Mouse (Mus musculus) neural tube, embryonic 14.5 days (tissue): ENCODE measurements around the gene Sec16a. TPM values are rescaled to one million over a fixed set of nuclear protein-coding genes. Genes with fewer than 3 reads are reported as not detected.
"Not testable (repeated sequence)": the region's sequence is repeated elsewhere in the genome, so short reads cannot be mapped to it uniquely, and the experiment has no call there.

ENCODE experiments used
- ATAC-seq: fragments of 200-750 bp; cut with Nextera tagmentation; 2 replicates; pipeline ENCODE4 v1.8.0; 2017; ENCODE audit warnings: low read depth, mild to moderate bottlenecking, moderate TSS enrichment, moderate library complexity
- H3K27ac ChIP-seq: fragments of 300-500 bp; sonication (generic); 2 replicates; pipeline ENCODE4 v1.5.1; 2014; ENCODE audit warnings: low read depth, mild to moderate bottlenecking, control low read depth, low read length, moderate library complexity, mixed read lengths
- H3K27me3 ChIP-seq: fragments of 300-500 bp; sonication (generic); 2 replicates; pipeline ENCODE4 v1.6.1; 2014; ENCODE audit warnings: low read length; ENCODE audit not compliant: control insufficient read depth, insufficient read depth
- H3K36me3 ChIP-seq: fragments of 300-500 bp; sonication (generic); 2 replicates; pipeline ENCODE4 v1.6.1; 2014; ENCODE audit warnings: low read length, mixed read lengths; ENCODE audit not compliant: control insufficient read depth, insufficient read depth
- H3K4me1 ChIP-seq: fragments of 300-500 bp; sonication (generic); 2 replicates; pipeline ENCODE4 v1.6.1; 2014; ENCODE audit warnings: low read length; ENCODE audit not compliant: control insufficient read depth, insufficient read depth
- H3K4me2 ChIP-seq: fragments of 300-500 bp; sonication (generic); 2 replicates; pipeline ENCODE4 v1.6.1; 2014; ENCODE audit warnings: mild to moderate bottlenecking, low read depth, low read length, control low read depth
- H3K4me3 ChIP-seq: fragments of 300-500 bp; sonication (generic); 2 replicates; pipeline ENCODE4 v1.5.1; 2014; ENCODE audit warnings: low read depth, low read length, control low read depth, mixed read lengths
- H3K9ac ChIP-seq: fragments of 300-500 bp; sonication (generic); replicated peaks from 2 replicates; pipeline ENCODE4 v1.6.1; 2014; ENCODE audit warnings: low read depth, mild to moderate bottlenecking, control low read depth, low read length, mixed read lengths
- H3K9me3 ChIP-seq: fragments of 300-500 bp; sonication (generic); 2 replicates; pipeline ENCODE4 v1.6.1; 2016; ENCODE audit warnings: low read length; ENCODE audit not compliant: control insufficient read depth
- WGBS: fragments of 180-500 bp; shearing (Covaris S2); extraction: QIAGEN DNeasy Blood & Tissue Kit; methylation state at CpG from one replicate; pipeline ENCODE4 v1.1.7; 2014; 5-methylcytosine and 5-hydroxymethylcytosine counted together
- polyA plus RNA-seq: library from polyadenylated mRNA; unstranded; fragments of >200 nt; fragmentation: Nextera tagmentation; extraction: Ambion mirVana; gene quantifications from 2 replicates; pipeline ENCODE4 v1.2.1, GENCODE M21; 2014

Gene Sec16a
- polyA plus RNA-seq, 1 experiment from 2014 or later, result 27.2 TPM

DNA sequence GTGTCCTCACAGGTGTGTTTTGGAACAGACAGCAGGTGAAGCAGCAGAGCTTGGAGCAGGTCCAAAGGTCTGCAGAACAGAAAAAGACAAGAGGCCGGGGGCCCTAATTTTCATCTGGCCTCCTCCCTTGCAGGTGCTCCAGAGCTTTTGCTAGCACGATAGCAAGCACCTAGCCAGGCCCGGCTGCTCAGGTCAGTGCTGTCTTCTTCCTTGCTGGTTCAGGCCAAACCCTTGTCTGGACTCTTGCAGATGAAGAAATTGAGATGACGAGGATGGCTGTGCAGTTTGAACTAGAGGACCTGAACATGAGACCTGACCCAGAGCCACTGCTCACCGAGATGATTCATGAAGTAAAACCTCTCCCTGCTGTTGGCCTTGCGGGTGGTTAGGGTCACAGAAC is 53.4 kb downstream of the Sec16a start:
- Histone ChIP-seq H3K4me3 (no peak overlapping the region), H3K27ac (no peak overlapping the region), H3K36me3 (peaks cover 61% of the 10 kb centered on the region), H3K27me3 (no peaks in the 10 kb centered on the region), H3K9ac (no peak overlapping the region), H3K4me1 (peaks cover 13% of the 10 kb centered on the region), H3K9me3 (no peaks in the 10 kb centered on the region), H3K4me2 (no peak overlapping the region)
- WGBS, result 96% methylated on average over 6 of the region's 6 CpGs
- ATAC-seq, result no peak

DNA sequence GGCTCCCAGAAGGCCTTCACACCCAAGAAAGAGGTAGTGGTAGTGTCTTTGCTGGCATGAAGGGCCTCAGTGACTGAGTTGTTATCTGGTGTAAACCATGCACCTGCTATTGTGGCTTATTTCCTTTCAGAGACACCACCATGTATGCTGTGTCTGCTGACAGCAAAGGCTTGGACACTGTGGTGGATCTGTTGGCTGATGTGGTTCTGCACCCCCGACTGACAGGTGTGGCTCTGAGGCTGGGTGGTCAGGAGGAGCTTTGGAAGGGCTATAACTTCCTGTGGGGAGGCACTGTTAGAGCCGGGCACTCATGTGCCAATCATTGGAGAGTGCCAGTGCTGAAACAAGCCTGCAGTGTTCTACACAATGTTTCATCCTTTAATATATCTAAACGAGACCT is 54.1 kb downstream of the Sec16a start:
- peaks cover 13% of the 10 kb centered on the region for H3K4me1 ChIP-seq
- no peak overlapping the region for H3K4me3 ChIP-seq
- H3K27ac ChIP-seq, result no peak overlapping the region
- 94% methylated on average over 3 of the region's 3 CpGs for WGBS
- no peaks in the 10 kb centered on the region for H3K9me3 ChIP-seq
- H3K9ac ChIP-seq, result no peak overlapping the region
- H3K27me3 ChIP-seq, result no peaks in the 10 kb centered on the region
- no peak overlapping the region for H3K4me2 ChIP-seq
- ATAC-seq, result no peak
- H3K36me3 ChIP-seq, result peaks cover 59% of the 10 kb centered on the region

DNA sequence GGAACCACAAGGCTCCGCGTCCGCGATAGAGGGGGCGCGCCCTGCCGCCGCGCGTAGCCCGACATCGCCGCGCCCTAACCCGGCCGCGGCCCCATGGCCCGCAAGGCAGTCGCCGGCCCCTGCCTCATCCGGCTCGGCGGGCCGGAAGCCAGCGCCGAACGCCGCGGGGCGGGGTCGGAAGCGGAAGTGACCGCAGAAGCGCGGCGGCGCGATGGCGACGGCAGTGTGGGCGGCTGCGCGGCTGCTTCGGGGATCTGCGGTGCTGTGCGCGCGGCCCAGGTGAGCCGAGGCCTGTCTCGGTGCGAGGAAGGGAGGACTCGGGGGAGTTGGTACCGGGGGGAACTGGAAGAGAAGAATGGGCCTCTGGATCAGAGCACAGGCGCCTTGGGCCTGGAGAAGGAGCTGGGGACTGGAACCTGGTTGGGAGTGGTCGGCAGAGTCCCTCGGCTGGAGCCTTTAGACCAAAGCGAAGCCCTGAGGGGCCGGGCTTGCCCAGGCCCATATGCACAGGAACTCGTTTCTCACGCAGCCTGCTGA is 55.8 kb downstream of the Sec16a start, which contains the start of the genes Entr1 and Pmpca:
Entr1 (minus strand) TSS at position 163 of the 537 bp plus-strand sequence.
Pmpca (plus strand) TSS at position 186 of the 537 bp plus-strand sequence.
- H3K4me3 ChIP-seq, result peak within 1 kb of the TSS; percentile 93
- H3K36me3 ChIP-seq, result peaks cover 57% of the 10 kb centered on the region
- H3K4me1 ChIP-seq, result peaks cover 13% of the 10 kb centered on the region
- peak within 1 kb of the TSS; percentile 97 for H3K4me2 ChIP-seq
- H3K9me3 ChIP-seq, result no peaks in the 10 kb centered on the region
- under 1% methylated on average over 45 of the region's 60 CpGs for WGBS
- H3K27me3 ChIP-seq, result no peaks in the 10 kb centered on the region
- peak within 1 kb of the TSS; percentile 79 for H3K27ac ChIP-seq
- peak; percentile 93 for ATAC-seq
- peak within 1 kb of the TSS; percentile 89 for H3K9ac ChIP-seq

DNA sequence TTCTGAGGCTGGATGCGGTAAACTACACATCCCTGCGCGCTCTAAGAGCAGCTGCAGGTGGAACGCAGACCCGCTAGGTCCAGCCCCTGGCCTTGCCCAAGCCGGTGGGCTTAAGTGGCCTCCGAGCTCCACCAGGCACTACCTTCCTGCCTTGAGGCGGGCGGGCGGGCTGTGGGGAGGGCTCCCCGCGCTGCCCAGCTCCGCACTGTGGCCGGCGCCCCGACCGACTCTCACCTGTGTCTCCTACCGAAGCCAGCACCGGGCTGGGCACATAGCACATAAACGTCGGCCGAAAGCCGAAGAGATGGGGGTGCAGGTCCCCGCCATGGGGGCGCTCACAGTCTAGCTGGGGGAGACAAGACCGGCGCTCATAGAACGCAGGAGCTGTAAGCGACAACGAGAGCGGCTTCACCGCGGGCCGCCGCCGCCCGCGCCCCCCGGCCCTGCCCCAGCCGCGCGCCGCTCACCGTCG is 56.3 kb downstream of the Sec16a start:
- peaks cover 58% of the 10 kb centered on the region for H3K36me3 ChIP-seq
- H3K4me1 ChIP-seq, result peaks cover 13% of the 10 kb centered on the region
- no peaks in the 10 kb centered on the region for H3K27me3 ChIP-seq
- peak overlapping the region; percentile 97 for H3K4me2 ChIP-seq
- peak overlapping the region; percentile 79 for H3K27ac ChIP-seq
- H3K9me3 ChIP-seq, result no peaks in the 10 kb centered on the region
- peak overlapping the region; percentile 93 for H3K4me3 ChIP-seq
- ATAC-seq, result peak; percentile 55
- peak overlapping the region; percentile 89 for H3K9ac ChIP-seq
- WGBS, result under 1% methylated on average over 23 of the region's 45 CpGs

DNA sequence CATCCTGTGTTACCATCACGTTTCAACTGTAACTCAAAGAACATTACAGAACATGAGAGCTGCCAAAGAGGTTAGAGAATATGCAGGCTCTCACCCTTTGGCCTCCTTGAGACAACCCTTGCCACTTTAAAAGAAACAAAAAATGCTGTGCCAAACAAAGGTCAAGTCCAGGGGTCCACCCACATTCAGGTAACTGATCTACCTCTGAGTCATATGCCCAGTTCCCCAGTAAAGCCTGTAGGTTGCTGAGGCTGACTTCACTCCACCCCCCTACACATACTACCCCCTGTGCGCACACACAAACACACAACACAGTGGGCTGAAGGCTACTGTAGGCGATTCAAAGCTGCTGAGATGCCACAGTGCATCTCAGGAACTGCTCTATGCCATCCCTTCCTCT is 57.3 kb downstream of the Sec16a start:
- H3K4me1 ChIP-seq, result peaks cover 13% of the 10 kb centered on the region
- no peaks in the 10 kb centered on the region for H3K27me3 ChIP-seq
- no peak for ATAC-seq
- H3K27ac ChIP-seq, result no peak overlapping the region
- H3K4me3 ChIP-seq, result no peak overlapping the region
- 94% methylated on average over 3 of the region's 3 CpGs for WGBS
- H3K9me3 ChIP-seq, result no peaks in the 10 kb centered on the region
- H3K4me2 ChIP-seq, result peak overlapping the region; percentile 97; the same call in 1 of the 2 replicates
- H3K9ac ChIP-seq, result no peak overlapping the region
- peaks cover 57% of the 10 kb centered on the region for H3K36me3 ChIP-seq

DNA sequence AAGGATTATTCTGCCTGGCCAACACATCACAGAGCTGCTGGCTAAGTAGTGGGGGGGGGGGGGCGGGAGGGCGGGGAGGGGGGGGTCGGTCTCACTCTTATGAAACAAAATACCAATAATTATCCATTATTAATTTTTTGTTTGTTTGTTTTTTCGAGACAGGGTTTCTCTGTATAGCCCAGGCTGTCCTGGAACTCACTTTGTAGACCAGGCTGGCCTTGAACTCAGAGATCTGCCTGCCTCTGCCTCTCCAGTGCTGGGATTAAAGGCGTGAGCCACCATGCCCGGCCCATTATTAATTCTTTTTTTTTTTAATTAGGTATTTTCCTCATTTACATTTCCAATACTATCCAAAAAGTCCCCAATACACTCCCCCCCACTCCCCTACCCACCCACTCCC is 64.1 kb downstream of the Sec16a start:
- not testable (repeated sequence) for H3K27ac ChIP-seq, H3K27me3 ChIP-seq, H3K4me1 ChIP-seq, ATAC-seq, H3K9me3 ChIP-seq
- Histone ChIP-seq H3K4me3 (peak overlapping the region; percentile 68), H3K9ac (peak overlapping the region; percentile 63; the same call in 1 of the 2 replicates), H3K36me3 (peaks cover 51% of the 10 kb centered on the region), H3K4me2 (peak overlapping the region; percentile 91)
- WGBS, result 41% methylated on average over 6 of the region's 6 CpGs

DNA sequence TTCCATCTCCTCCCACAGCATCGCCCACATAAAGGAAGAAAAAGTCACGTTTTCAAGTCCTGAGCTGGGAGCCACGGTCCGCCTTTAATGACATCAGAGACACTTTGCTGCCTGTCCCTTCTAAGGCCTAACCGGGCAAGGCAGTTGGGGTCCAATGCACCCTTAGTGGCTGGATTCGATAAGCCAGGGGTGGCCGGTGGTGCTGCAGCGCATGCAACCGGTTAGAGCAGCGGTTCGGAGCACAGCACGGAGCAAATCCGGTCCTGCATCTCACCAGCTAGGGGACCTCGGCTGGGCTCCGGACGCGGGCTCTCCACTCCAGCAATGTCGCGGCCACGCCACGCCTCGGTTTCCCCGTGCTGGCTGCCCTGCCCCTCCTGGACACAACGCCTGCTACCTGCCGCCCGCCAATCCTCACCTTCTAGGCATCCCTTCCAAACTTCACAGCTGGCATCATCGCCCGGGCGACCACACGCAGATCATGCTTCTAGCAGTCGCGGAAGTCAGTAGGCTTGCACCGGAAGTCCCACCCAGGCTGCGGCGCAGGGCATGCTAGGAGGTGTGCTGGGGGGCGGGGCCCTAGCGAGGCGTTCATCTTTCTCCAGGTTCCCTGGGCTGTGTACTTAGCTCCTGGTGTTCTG is 64.8 kb downstream of the Sec16a start, which contains the start of gene Snapc4:
Snapc4 (minus strand) TSS at position 523 of the 641 bp plus-strand sequence.
- H3K9ac ChIP-seq, result peak within 1 kb of the TSS; percentile 63
- H3K4me2 ChIP-seq, result peak within 1 kb of the TSS; percentile 91
- H3K4me1 ChIP-seq, result peaks cover 7% of the 10 kb centered on the region; the same call in 1 of the 2 replicates
- ATAC-seq, result peak; percentile 96
- H3K4me3 ChIP-seq, result peak within 1 kb of the TSS; percentile 68
- peaks cover 47% of the 10 kb centered on the region for H3K36me3 ChIP-seq
- peak within 1 kb of the TSS; percentile 28; the same call in 1 of the 2 replicates for H3K27ac ChIP-seq
- no peaks in the 10 kb centered on the region for H3K27me3 ChIP-seq
- H3K9me3 ChIP-seq, result no peaks in the 10 kb centered on the region
- WGBS, result under 1% methylated on average over 36 of the region's 38 CpGs

DNA sequence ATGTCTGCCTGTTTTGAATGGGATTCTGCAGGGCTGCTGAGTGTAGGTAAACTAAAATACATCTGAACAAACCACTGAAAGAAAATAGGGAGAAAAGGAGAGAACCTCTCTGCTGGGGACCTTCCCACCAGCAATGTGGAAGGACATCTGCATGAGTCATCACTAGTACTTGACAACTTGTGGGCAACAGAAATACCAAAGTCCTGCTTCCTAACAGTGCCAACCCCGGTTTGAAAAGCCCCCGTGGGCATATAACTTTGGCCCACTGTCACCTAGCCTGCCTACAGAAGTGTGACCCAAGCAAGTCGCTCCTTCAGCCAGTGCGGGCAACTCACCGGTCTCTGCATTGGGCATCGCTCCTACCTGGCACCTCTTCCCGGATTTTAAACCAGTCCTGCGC is 72.6 kb downstream of the Sec16a start:
- H3K27ac ChIP-seq, result no peak overlapping the region
- H3K9me3 ChIP-seq, result no peaks in the 10 kb centered on the region
- peaks cover 84% of the 10 kb centered on the region for H3K36me3 ChIP-seq
- no peak overlapping the region for H3K9ac ChIP-seq
- no peak for ATAC-seq
- no peak overlapping the region for H3K4me3 ChIP-seq
- 98% methylated on average over 8 of the region's 8 CpGs for WGBS
- H3K27me3 ChIP-seq, result no peaks in the 10 kb centered on the region
- no peaks in the 10 kb centered on the region for H3K4me1 ChIP-seq
- no peak overlapping the region for H3K4me2 ChIP-seq

DNA sequence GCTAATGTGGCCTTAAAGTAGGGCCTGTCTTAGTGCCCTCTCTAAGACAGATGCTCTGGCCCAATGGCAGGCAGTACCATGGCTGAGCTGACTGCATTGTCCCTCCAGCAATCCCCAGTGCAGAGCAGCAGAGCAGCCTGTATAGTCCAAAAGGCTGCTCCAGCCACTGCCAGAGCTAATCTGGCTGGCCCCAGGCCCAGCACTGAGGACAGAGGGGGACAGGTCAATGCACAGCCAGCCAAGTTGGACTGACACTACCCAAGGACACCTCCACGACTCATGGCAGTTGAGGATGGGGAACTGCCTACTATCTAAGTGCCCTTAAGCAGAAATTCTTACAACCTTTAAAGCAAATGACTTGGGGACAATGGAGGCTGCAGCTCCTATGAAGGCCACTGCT is 76.4 kb downstream of the Sec16a start:
- no peak for ATAC-seq
- Histone ChIP-seq H3K9me3 (no peaks in the 10 kb centered on the region), H3K4me2 (no peak overlapping the region), H3K4me1 (no peaks in the 10 kb centered on the region), H3K36me3 (peaks cover 81% of the 10 kb centered on the region), H3K27me3 (no peaks in the 10 kb centered on the region), H3K4me3 (no peak overlapping the region), H3K9ac (no peak overlapping the region), H3K27ac (no peak overlapping the region)
- 92% methylated on average over 1 of the region's 1 CpGs for WGBS
